Mouse (Mus musculus) liver, embryonic 12.5 days (tissue): ENCODE measurements around the gene Ppat. TPM values are rescaled to one million over a fixed set of nuclear protein-coding genes. Genes with fewer than 3 reads are reported as not detected.
"Not testable (repeated sequence)": the region's sequence is repeated elsewhere in the genome, so short reads cannot be mapped to it uniquely, and the experiment has no call there.

Experiments
- ATAC-seq: fragments of 200-750 bp; cut with Nextera tagmentation; 2 replicates; pipeline ENCODE4 v1.8.0; 2017; ENCODE audit warnings: moderate number of reproducible peaks, mild to moderate bottlenecking, moderate library complexity
- H3K27ac ChIP-seq: fragments of 300-500 bp; sonication (generic); 2 replicates; pipeline ENCODE4 v1.5.1; 2016; ENCODE audit warnings: mild to moderate bottlenecking
- H3K27me3 ChIP-seq: fragments of 300-500 bp; sonication (generic); replicated peaks from 2 replicates; pipeline ENCODE4 v1.6.1; 2016; ENCODE audit warnings: mild to moderate bottlenecking, moderate library complexity
- H3K36me3 ChIP-seq: fragments of 300-500 bp; sonication (generic); 2 replicates; pipeline ENCODE4 v1.6.1; 2016; ENCODE audit warnings: mild to moderate bottlenecking, moderate library complexity
- H3K4me1 ChIP-seq: fragments of 300-500 bp; sonication (generic); 2 replicates; pipeline ENCODE4 v1.6.1; 2016
- H3K4me2 ChIP-seq: fragments of 300-500 bp; sonication (generic); 2 replicates; pipeline ENCODE4 v1.6.1; 2016; ENCODE audit warnings: mild to moderate bottlenecking, moderate library complexity
- H3K4me3 ChIP-seq: fragments of 300-500 bp; sonication (generic); 2 replicates; pipeline ENCODE4 v1.5.1; 2016; ENCODE audit warnings: mild to moderate bottlenecking, moderate library complexity
- H3K9ac ChIP-seq: fragments of 300-500 bp; sonication (generic); 2 replicates; pipeline ENCODE4 v1.6.1; 2016; ENCODE audit warnings: mild to moderate bottlenecking, moderate library complexity
- H3K9me3 ChIP-seq: fragments of 300-500 bp; sonication (generic); replicated peaks from 2 replicates; pipeline ENCODE4 v1.6.1; 2016; ENCODE audit warnings: mild to moderate bottlenecking, moderate library complexity
- WGBS: fragments of 180-500 bp; shearing (Covaris S2); methylation state at CpG from one replicate; pipeline ENCODE4 v1.1.7; 2016; ENCODE audit not compliant: insufficient replicate concordance; 5-methylcytosine and 5-hydroxymethylcytosine counted together
- polyA plus RNA-seq: library from polyadenylated mRNA; unstranded; fragments of >200 nt; fragmentation: Nextera tagmentation; extraction: Ambion mirVana; gene quantifications from 2 replicates; pipeline ENCODE4 v1.2.1, GENCODE M21; 2016

Gene Ppat
- polyA plus RNA-seq, 1 experiment from 2014 or later: 49.0 TPM

- Histone ChIP-seq H3K9me3 (0 out of 2 replicates have a peak, but pooled peaks cover 1% of the 10 kb centered on the region), H3K9ac (no peak overlapping the region), H3K4me1 (peaks cover 45% of the 10 kb centered on the region), H3K36me3 (peaks cover 60% of the 10 kb centered on the region), H3K27me3 (no peaks in the 10 kb centered on the region), H3K27ac (no peak overlapping the region), H3K4me2 (no peak overlapping the region), H3K4me3 (no peak overlapping the region)
- WGBS: 65% methylated on average over 6 of the region's 6 CpGs
- no peak for ATAC-seq
Measured at GRCm38 (mm10) chr5:76944965-76945677, 6.3 kb downstream of the Ppat start.

- no peak for ATAC-seq
- Histone ChIP-seq H3K9me3 (peaks cover 10% of the 10 kb centered on the region; the same call in 1 of the 2 replicates), H3K9ac (no peak overlapping the region), H3K27ac (no peak overlapping the region), H3K4me3 (no peak overlapping the region), H3K36me3 (peaks cover 54% of the 10 kb centered on the region), H3K4me1 (peaks cover 19% of the 10 kb centered on the region), H3K4me2 (no peak overlapping the region), H3K27me3 (no peaks in the 10 kb centered on the region)
- WGBS: 70% methylated on average over 4 of the region's 4 CpGs
Measured at GRCm38 (mm10) chr5:76942505-76942904, 8.9 kb downstream of the Ppat start.

- ATAC-seq: no peak
- H3K27ac ChIP-seq: no peak overlapping the region
- no peaks in the 10 kb centered on the region for H3K27me3 ChIP-seq
- H3K4me1 ChIP-seq: peaks cover 13% of the 10 kb centered on the region
- no peak overlapping the region for H3K9ac ChIP-seq
- H3K36me3 ChIP-seq: peaks cover 49% of the 10 kb centered on the region
- 83% methylated on average over 4 of the region's 4 CpGs for WGBS
- H3K4me3 ChIP-seq: no peak overlapping the region
- no peak overlapping the region for H3K4me2 ChIP-seq
- peaks cover 10% of the 10 kb centered on the region; the same call in 1 of the 2 replicates for H3K9me3 ChIP-seq
Measured at GRCm38 (mm10) chr5:76941975-76942374, 9.4 kb downstream of the Ppat start.

GRCm38 (mm10) chr5:76939717-76940116 is 11.7 kb downstream of the Ppat start:
- H3K4me2 ChIP-seq: no peak overlapping the region
- peaks cover 39% of the 10 kb centered on the region for H3K36me3 ChIP-seq
- H3K27ac ChIP-seq: no peak overlapping the region
- no peak overlapping the region for H3K9ac ChIP-seq
- WGBS: 82% methylated on average over 8 of the region's 8 CpGs
- H3K4me1 ChIP-seq: no peaks in the 10 kb centered on the region
- no peak for ATAC-seq
- H3K9me3 ChIP-seq: peaks cover 10% of the 10 kb centered on the region; the same call in 1 of the 2 replicates
- H3K27me3 ChIP-seq: no peaks in the 10 kb centered on the region
- no peak overlapping the region for H3K4me3 ChIP-seq

- no peak overlapping the region for H3K9ac ChIP-seq
- ATAC-seq: 0 out of 2 replicates have a peak, but pooled peaks have one; percentile 47
- no peak overlapping the region for H3K4me3 ChIP-seq
- peak overlapping the region; percentile 20; the same call in 1 of the 2 replicates for H3K27ac ChIP-seq
- peaks cover 53% of the 10 kb centered on the region for H3K36me3 ChIP-seq
- no peaks in the 10 kb centered on the region for H3K27me3 ChIP-seq
- 37% methylated on average over 7 of the region's 7 CpGs for WGBS
- H3K4me2 ChIP-seq: peak overlapping the region; percentile 14; the same call in 1 of the 2 replicates
- no peaks in the 10 kb centered on the region for H3K9me3 ChIP-seq
- peaks cover 14% of the 10 kb centered on the region for H3K4me1 ChIP-seq
Measured at GRCm38 (mm10) chr5:76929180-76929877, 22.0 kb downstream of the Ppat start.

GRCm38 (mm10) chr5:76928124-76928832 is 23.1 kb downstream of the Ppat start:
- no peak overlapping the region for H3K4me2 ChIP-seq
- H3K4me1 ChIP-seq: peaks cover 14% of the 10 kb centered on the region
- no peaks in the 10 kb centered on the region for H3K27me3 ChIP-seq
- WGBS: 84% methylated on average over 16 of the region's 16 CpGs
- ATAC-seq: no peak
- no peaks in the 10 kb centered on the region for H3K9me3 ChIP-seq
- peaks cover 63% of the 10 kb centered on the region for H3K36me3 ChIP-seq
- H3K4me3 ChIP-seq: no peak overlapping the region
- no peak overlapping the region for H3K27ac ChIP-seq
- no peak overlapping the region for H3K9ac ChIP-seq

- H3K36me3 ChIP-seq: peaks cover 96% of the 10 kb centered on the region
- no peak overlapping the region for H3K27ac ChIP-seq
- H3K4me2 ChIP-seq: no peak overlapping the region
- ATAC-seq: no peak
- no peaks in the 10 kb centered on the region for H3K27me3 ChIP-seq
- 81% methylated on average over 1 of the region's 1 CpGs for WGBS
- H3K9me3 ChIP-seq: no peaks in the 10 kb centered on the region
- no peak overlapping the region for H3K9ac ChIP-seq
- H3K4me1 ChIP-seq: peaks cover 6% of the 10 kb centered on the region
- no peak overlapping the region for H3K4me3 ChIP-seq
Measured at GRCm38 (mm10) chr5:76924296-76924695, 27.1 kb downstream of the Ppat start.

GRCm38 (mm10) chr5:76923428-76923827 is 27.9 kb downstream of the Ppat start:
- Histone ChIP-seq H3K9ac (no peak overlapping the region), H3K4me1 (no peaks in the 10 kb centered on the region; the same call in 1 of the 2 replicates), H3K36me3 (peaks cover 99% of the 10 kb centered on the region), H3K27me3 (no peaks in the 10 kb centered on the region), H3K27ac (no peak overlapping the region), H3K9me3 (no peaks in the 10 kb centered on the region), H3K4me3 (no peak overlapping the region), H3K4me2 (no peak overlapping the region)
- ATAC-seq: no peak
- 85% methylated on average over 13 of the region's 13 CpGs for WGBS

GRCm38 (mm10) chr5:76922833-76923232 is 28.5 kb downstream of the Ppat start:
- Histone ChIP-seq H3K4me3 (no peak overlapping the region), H3K4me2 (no peak overlapping the region), H3K9ac (no peak overlapping the region), H3K36me3 (peaks cover 99% of the 10 kb centered on the region), H3K27me3 (no peaks in the 10 kb centered on the region), H3K9me3 (no peaks in the 10 kb centered on the region), H3K27ac (no peak overlapping the region), H3K4me1 (no peaks in the 10 kb centered on the region)
- 88% methylated on average over 4 of the region's 4 CpGs for WGBS
- ATAC-seq: no peak

GRCm38 (mm10) chr5:76912522-76912921 is 38.9 kb downstream of the Ppat start:
- not testable (repeated sequence) for H3K4me2 ChIP-seq, ATAC-seq, H3K4me3 ChIP-seq, H3K9ac ChIP-seq, H3K9me3 ChIP-seq, H3K27ac ChIP-seq, H3K27me3 ChIP-seq, H3K4me1 ChIP-seq
- H3K36me3 ChIP-seq: peaks cover 56% of the 10 kb centered on the region
- 87% methylated on average over 5 of the region's 5 CpGs for WGBS

- no peak overlapping the region for H3K4me2 ChIP-seq
- 58% methylated on average over 3 of the region's 3 CpGs for WGBS
- peaks cover 16% of the 10 kb centered on the region for H3K4me1 ChIP-seq
- H3K27ac ChIP-seq: no peak overlapping the region
- peaks cover 45% of the 10 kb centered on the region for H3K36me3 ChIP-seq
- H3K9ac ChIP-seq: no peak overlapping the region
- no peak for ATAC-seq
- no peaks in the 10 kb centered on the region for H3K9me3 ChIP-seq
- H3K4me3 ChIP-seq: no peak overlapping the region
- no peaks in the 10 kb centered on the region for H3K27me3 ChIP-seq
Measured at GRCm38 (mm10) chr5:76910807-76911206, 40.6 kb downstream of the Ppat start.

GRCm38 (mm10) chr5:76906155-76906499 is 45.3 kb downstream of the Ppat start:
- no peaks in the 10 kb centered on the region for H3K9me3 ChIP-seq
- peak overlapping the region; percentile 91 for H3K27ac ChIP-seq
- H3K27me3 ChIP-seq: no peaks in the 10 kb centered on the region
- peak overlapping the region; percentile 86 for H3K9ac ChIP-seq
- WGBS: 21% methylated on average over 3 of the region's 3 CpGs
- ATAC-seq: 0 out of 2 replicates have a peak, but pooled peaks have one; percentile 1
- peaks cover 14% of the 10 kb centered on the region for H3K36me3 ChIP-seq
- H3K4me3 ChIP-seq: peak overlapping the region; percentile 82
- H3K4me2 ChIP-seq: peak overlapping the region; percentile 88
- peaks cover 24% of the 10 kb centered on the region for H3K4me1 ChIP-seq
